Mouse (Mus musculus) forebrain, embryonic 12.5 days (tissue): ENCODE results near the gene Ldhc. TPM values are rescaled to one million over a fixed set of nuclear protein-coding genes. Genes with fewer than 3 reads are reported as not detected.

ENCODE experiments used
- ATAC-seq: fragments of 200-750 bp; cut with Nextera tagmentation; 2 replicates; pipeline ENCODE4 v1.8.0; 2017; ENCODE audit warnings: moderate TSS enrichment; ENCODE audit not compliant: low FRiP score
- H3K27ac ChIP-seq: fragments of 300-500 bp; sonication (generic); 2 replicates; pipeline ENCODE4 v1.5.1; 2016; ENCODE audit warnings: mild to moderate bottlenecking
- H3K27me3 ChIP-seq: fragments of 300-500 bp; sonication (generic); 2 replicates; pipeline ENCODE4 v1.6.1; 2016; ENCODE audit warnings: mild to moderate bottlenecking
- H3K36me3 ChIP-seq: fragments of 300-500 bp; sonication (generic); replicated peaks from 2 replicates; pipeline ENCODE4 v1.6.1; 2016; ENCODE audit warnings: mild to moderate bottlenecking
- H3K4me1 ChIP-seq: fragments of 300-500 bp; sonication (generic); 2 replicates; pipeline ENCODE4 v1.6.1; 2016
- H3K4me2 ChIP-seq: fragments of 300-500 bp; sonication (generic); 2 replicates; pipeline ENCODE4 v1.6.1; 2016; ENCODE audit warnings: mild to moderate bottlenecking, moderate library complexity
- H3K4me3 ChIP-seq: fragments of 300-500 bp; sonication (generic); replicated peaks from 2 replicates; pipeline ENCODE4 v1.5.1; 2016; ENCODE audit warnings: mild to moderate bottlenecking
- H3K9ac ChIP-seq: fragments of 300-500 bp; sonication (generic); 2 replicates; pipeline ENCODE4 v1.6.1; 2016; ENCODE audit warnings: mild to moderate bottlenecking
- H3K9me3 ChIP-seq: fragments of 300-500 bp; sonication (generic); 2 replicates; pipeline ENCODE4 v1.6.1; 2016
- WGBS: fragments of 180-500 bp; shearing (Covaris S2); methylation state at CpG from one replicate; pipeline ENCODE4 v1.1.7; 2016; 5-methylcytosine and 5-hydroxymethylcytosine counted together
- polyA plus RNA-seq: library from polyadenylated mRNA; unstranded; fragments of >200 nt; fragmentation: Nextera tagmentation; extraction: Ambion mirVana; gene quantifications from 2 replicates; pipeline ENCODE4 v1.2.1, GENCODE M21; 2016

Gene Ldhc
- polyA plus RNA-seq, 1 experiment from 2014 or later = not detected

DNA sequence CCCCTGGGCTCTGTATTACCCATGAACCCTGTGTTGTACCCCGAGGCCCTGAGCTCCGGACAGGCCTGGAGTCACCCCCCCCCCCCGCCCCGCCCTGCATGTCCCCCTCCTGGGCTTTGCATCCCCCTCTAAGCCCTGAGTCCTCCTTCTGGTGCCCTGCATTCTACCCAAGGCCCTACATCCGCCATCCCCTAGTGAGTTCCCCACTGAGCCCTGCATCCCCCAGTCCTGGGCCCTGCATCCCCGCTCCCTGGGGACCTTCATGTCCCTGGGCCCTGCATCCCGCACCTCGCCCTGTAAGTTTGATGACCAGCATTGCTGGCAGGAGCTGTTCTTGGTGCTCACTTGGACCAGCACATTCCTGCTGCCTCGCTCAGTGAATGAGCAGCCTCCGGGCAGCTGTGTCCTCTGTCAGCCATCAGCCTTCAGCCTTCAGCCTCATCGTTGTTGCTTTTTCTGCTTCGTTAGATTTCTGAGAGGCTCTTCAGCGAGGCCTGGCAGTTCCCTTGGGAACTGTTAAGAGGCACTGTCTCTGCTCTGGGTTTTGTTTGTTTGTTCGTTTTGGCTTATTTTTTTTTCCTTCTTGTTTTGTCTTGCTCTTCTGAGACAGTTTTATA, 25.9 kb upstream of the Ldhc start:
- ATAC-seq = 0 out of 2 replicates have a peak, but pooled peaks have one; percentile 20
- H3K27me3 ChIP-seq = peaks cover 3% of the 10 kb centered on the region; the same call in 1 of the 2 replicates
- peak overlapping the region; percentile 47; the same call in 1 of the 2 replicates for H3K9ac ChIP-seq
- no peak overlapping the region for H3K4me2 ChIP-seq
- H3K36me3 ChIP-seq = no peaks in the 10 kb centered on the region
- 30% methylated on average over 13 of the region's 14 CpGs for WGBS
- no peaks in the 10 kb centered on the region for H3K9me3 ChIP-seq
- no peak overlapping the region for H3K4me3 ChIP-seq
- peaks cover 25% of the 10 kb centered on the region for H3K4me1 ChIP-seq
- H3K27ac ChIP-seq = 0 out of 2 replicates have a peak overlapping the region, but pooled peaks have one; percentile 25

- Histone ChIP-seq H3K4me3 (no peak overlapping the region), H3K36me3 (no peaks in the 10 kb centered on the region), H3K9me3 (no peaks in the 10 kb centered on the region), H3K27me3 (peaks cover 10% of the 10 kb centered on the region), H3K4me1 (peaks cover 25% of the 10 kb centered on the region), H3K4me2 (no peak overlapping the region), H3K27ac (no peak overlapping the region), H3K9ac (no peak overlapping the region)
- 84% methylated on average over 5 of the region's 5 CpGs for WGBS
- ATAC-seq = no peak
Observed at GRCm38 (mm10) chr7:46836357-46836756, 24.6 kb upstream of the Ldhc start.

- Histone ChIP-seq H3K4me3 (no peak overlapping the region), H3K36me3 (no peaks in the 10 kb centered on the region), H3K9ac (no peak overlapping the region), H3K4me2 (no peak overlapping the region), H3K27ac (no peak overlapping the region), H3K27me3 (peaks cover 16% of the 10 kb centered on the region), H3K4me1 (peaks cover 25% of the 10 kb centered on the region), H3K9me3 (no peaks in the 10 kb centered on the region)
- 44% methylated on average over 5 of the region's 5 CpGs for WGBS
- no peak for ATAC-seq
Observed at GRCm38 (mm10) chr7:46837073-46837472, 23.9 kb upstream of the Ldhc start.

DNA sequence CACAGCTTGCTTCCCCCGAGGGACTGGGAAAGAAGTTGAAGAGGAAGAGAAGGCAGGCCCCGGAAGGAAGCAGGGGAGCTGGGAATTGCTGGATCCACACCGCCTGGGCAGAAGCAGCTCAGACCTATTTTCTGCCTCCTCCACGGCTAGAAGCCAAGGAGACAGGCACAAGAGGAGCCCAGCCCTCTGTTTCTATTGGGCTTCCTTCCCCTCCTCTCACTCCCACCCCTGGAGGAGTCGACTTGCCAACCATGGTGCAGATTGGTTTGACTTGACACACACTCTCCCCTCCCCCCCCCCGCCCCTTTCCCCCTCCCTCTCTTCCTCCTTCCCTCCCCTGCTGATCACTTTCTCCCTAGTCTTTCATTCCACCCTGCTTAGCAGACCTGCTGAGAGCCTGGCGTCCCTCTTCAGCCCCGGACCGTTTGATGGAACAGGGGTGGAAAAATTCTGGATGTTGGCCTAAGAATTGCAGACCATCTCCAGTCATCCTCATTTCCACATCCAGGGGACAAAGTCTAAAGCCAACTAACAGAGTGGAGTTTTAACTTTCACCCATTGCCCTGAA, 22.8 kb upstream of the Ldhc start:
- H3K27me3 ChIP-seq = peaks cover 16% of the 10 kb centered on the region
- ATAC-seq = no peak
- no peak overlapping the region for H3K9ac ChIP-seq
- H3K36me3 ChIP-seq = no peaks in the 10 kb centered on the region
- H3K4me1 ChIP-seq = peaks cover 25% of the 10 kb centered on the region
- no peak overlapping the region for H3K4me2 ChIP-seq
- H3K27ac ChIP-seq = no peak overlapping the region
- no peaks in the 10 kb centered on the region for H3K9me3 ChIP-seq
- H3K4me3 ChIP-seq = no peak overlapping the region
- WGBS = 5% methylated on average over 8 of the region's 9 CpGs

- Histone ChIP-seq H3K9ac (no peak overlapping the region), H3K36me3 (no peaks in the 10 kb centered on the region), H3K4me3 (no peak overlapping the region), H3K4me2 (peak overlapping the region; percentile 21; the same call in 1 of the 2 replicates), H3K27ac (no peak overlapping the region), H3K9me3 (no peaks in the 10 kb centered on the region), H3K27me3 (peaks cover 16% of the 10 kb centered on the region), H3K4me1 (peaks cover 25% of the 10 kb centered on the region)
- ATAC-seq = peak; percentile 50; the same call in 1 of the 2 replicates
- 11% methylated on average over 8 of the region's 8 CpGs for WGBS
Observed at GRCm38 (mm10) chr7:46838891-46839302, 22.1 kb upstream of the Ldhc start.

DNA sequence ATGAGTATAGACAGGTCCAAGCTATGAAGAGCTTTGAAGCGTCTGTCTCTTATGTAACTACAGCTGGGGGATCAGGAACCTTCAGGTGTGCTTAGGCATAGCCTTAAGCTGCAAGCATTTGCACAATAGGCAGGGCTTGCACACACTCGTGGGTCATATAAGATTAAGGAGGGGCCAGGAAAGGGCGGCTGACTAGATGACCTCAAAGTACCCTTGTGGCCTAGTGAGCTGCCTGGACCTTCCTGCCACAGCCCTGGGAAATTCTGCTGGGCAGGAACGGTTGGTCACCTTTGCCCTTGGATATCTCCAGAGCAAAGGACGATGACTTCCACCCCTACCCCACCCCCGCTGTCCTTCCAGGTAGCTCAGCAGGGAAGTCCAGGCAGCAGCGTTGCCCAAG, 21.6 kb upstream of the Ldhc start:
- Histone ChIP-seq H3K4me1 (peaks cover 25% of the 10 kb centered on the region), H3K27ac (no peak overlapping the region), H3K9me3 (no peaks in the 10 kb centered on the region), H3K27me3 (peaks cover 16% of the 10 kb centered on the region), H3K4me3 (no peak overlapping the region), H3K4me2 (no peak overlapping the region), H3K9ac (no peak overlapping the region), H3K36me3 (no peaks in the 10 kb centered on the region)
- no peak for ATAC-seq
- 35% methylated on average over 7 of the region's 7 CpGs for WGBS

DNA sequence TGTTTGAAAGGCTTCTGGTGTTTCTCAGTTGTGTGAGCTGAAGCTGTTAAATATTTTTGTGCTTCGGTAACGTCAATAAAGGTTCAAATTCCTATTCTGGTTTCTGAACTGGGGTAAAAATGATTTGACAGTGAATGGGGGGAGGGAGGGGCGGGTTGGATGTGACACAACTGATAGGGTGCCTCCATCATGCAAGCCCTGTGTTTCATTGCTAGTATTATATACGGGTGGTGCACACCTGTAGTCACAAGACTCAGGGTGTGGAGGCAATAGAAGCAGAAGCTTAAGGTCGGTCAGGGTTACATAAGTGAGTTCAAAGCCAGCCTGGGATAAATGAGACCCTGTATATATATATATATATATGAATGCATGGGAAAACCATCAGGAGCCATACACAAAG, 21.1 kb upstream of the Ldhc start:
- no peak overlapping the region for H3K27ac ChIP-seq
- 72% methylated on average over 5 of the region's 5 CpGs for WGBS
- no peaks in the 10 kb centered on the region for H3K9me3 ChIP-seq
- H3K36me3 ChIP-seq = no peaks in the 10 kb centered on the region
- H3K4me1 ChIP-seq = peaks cover 26% of the 10 kb centered on the region
- H3K27me3 ChIP-seq = peaks cover 16% of the 10 kb centered on the region
- H3K4me2 ChIP-seq = no peak overlapping the region
- ATAC-seq = no peak
- H3K4me3 ChIP-seq = no peak overlapping the region
- no peak overlapping the region for H3K9ac ChIP-seq

DNA sequence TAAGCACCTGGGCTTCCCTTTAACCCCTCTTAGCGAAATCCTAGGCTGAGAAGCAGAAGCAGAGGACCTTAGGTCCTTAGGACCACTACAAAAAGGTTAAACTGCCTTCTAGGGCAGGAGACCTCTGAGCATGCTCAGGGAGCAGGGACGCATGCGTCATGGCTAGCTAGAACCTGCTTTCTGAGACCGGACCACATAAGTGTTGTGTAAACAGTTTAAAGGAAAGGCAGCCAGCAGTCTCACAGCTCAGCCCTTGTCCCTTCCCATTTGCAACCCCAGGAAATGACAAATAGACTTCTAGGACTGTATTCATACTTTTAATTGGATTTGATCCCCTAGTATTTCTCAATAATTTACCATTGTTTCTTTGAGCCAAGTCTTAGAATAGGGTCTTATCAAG, 20.7 kb upstream of the Ldhc start:
- Histone ChIP-seq H3K9ac (no peak overlapping the region), H3K4me3 (no peak overlapping the region), H3K27ac (no peak overlapping the region), H3K9me3 (no peaks in the 10 kb centered on the region), H3K4me1 (peaks cover 26% of the 10 kb centered on the region), H3K27me3 (peaks cover 16% of the 10 kb centered on the region), H3K4me2 (no peak overlapping the region), H3K36me3 (no peaks in the 10 kb centered on the region)
- no peak for ATAC-seq
- WGBS = 55% methylated on average over 4 of the region's 4 CpGs

DNA sequence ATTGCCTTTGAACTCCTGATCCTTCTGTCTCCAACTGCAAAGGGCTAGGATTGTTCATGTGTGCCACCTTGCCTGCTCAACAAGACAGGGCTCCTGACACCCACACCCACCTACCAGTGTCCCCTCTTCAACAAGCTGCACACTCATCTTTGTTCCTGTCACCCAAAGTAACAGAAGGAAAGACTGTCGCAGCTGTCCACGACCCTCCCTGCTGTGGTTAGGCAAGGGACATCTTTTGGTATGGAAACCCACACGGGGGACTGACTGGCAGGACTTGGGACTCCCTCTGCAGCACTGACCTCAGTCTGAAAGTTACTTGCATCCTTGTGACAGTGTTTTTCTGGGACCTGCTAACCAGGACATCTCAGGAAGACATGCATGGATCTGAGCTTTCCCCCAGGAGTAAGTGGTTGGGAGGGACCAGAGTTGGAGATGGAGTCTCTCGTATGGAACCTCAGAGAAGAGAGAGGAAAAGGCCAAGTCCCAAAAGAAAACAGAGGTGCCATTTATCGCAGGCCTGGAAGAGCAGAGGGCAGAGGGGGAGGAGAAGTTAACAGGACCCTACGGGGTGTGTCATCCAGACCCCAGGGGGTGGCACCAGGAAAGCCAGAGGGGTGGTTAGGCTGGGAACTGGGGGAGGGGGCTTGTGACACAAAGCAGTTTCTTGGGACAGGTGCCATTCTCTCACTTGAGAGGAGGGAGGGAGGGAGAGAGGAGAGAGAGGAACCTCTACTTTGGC, 20.0 kb upstream of the Ldhc start, which contains the start of gene Ldha:
Gene Ldha (plus strand): TSS at position 689 of the 739 bp plus-strand sequence.
- 31% methylated on average over 6 of the region's 6 CpGs for WGBS
- Histone ChIP-seq H3K27ac (no peak within 1 kb of the TSS), H3K4me1 (peaks cover 25% of the 10 kb centered on the region), H3K4me3 (no peak within 1 kb of the TSS), H3K9ac (no peak within 1 kb of the TSS), H3K4me2 (no peak within 1 kb of the TSS), H3K27me3 (peaks cover 16% of the 10 kb centered on the region), H3K36me3 (no peaks in the 10 kb centered on the region), H3K9me3 (no peaks in the 10 kb centered on the region)
- ATAC-seq = no peak

- no peaks in the 10 kb centered on the region for H3K9me3 ChIP-seq
- no peaks in the 10 kb centered on the region for H3K36me3 ChIP-seq
- no peak overlapping the region for H3K9ac ChIP-seq
- ATAC-seq = no peak
- peaks cover 32% of the 10 kb centered on the region for H3K4me1 ChIP-seq
- 33% methylated on average over 5 of the region's 5 CpGs for WGBS
- no peak overlapping the region for H3K27ac ChIP-seq
- H3K4me3 ChIP-seq = no peak overlapping the region
- peaks cover 16% of the 10 kb centered on the region for H3K27me3 ChIP-seq
- no peak overlapping the region for H3K4me2 ChIP-seq
Observed at GRCm38 (mm10) chr7:46842278-46842677, 18.7 kb upstream of the Ldhc start.

GRCm38 (mm10) chr7:46843576-46843975, 17.4 kb upstream of the Ldhc start:
- Histone ChIP-seq H3K27me3 (peaks cover 16% of the 10 kb centered on the region), H3K36me3 (peaks cover 3% of the 10 kb centered on the region), H3K4me2 (no peak overlapping the region), H3K4me3 (no peak overlapping the region), H3K4me1 (peaks cover 27% of the 10 kb centered on the region), H3K27ac (no peak overlapping the region), H3K9ac (no peak overlapping the region), H3K9me3 (no peaks in the 10 kb centered on the region)
- WGBS = 84% methylated on average over 4 of the region's 4 CpGs
- ATAC-seq = no peak

DNA sequence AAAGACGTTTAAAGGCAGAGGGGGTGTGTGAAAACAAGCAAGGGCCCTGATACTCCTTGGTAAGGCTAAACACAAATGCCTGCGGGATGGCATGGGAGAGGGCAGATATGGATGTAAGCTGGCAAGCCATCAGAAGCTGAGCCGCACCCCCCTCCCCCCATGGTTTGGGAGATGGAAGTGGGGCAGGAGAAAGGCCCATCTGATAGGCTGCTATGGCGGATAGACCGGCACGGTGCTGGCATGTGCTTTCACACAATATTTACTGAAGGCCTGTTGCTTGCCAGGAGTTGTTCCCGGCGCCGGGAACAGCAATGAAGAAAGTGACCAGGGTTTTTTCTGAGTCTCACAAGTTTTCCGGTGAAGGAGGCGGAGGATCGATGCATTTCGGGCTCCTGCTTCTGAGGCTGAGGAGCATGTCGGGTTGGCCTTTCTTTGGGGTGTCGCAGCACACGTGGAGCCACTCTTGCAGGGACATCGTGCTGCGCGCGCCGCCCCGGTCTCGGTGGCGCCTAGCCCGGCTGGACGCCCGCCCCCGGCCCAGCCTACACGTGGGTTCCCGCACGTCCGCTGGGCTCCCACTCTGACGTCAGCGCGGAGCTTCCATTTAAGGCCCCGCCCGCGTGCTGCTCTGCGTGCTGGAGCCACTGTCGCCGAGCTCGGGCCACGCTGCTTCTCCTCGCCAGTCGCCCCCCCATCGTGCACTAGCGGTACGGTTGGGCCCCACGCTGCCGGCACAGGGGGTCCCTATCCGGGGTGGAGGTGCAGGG, 15.6 kb upstream of the Ldhc start:
- H3K9ac ChIP-seq = peak overlapping the region; percentile 92
- peaks cover 20% of the 10 kb centered on the region for H3K36me3 ChIP-seq
- under 1% methylated on average over 51 of the region's 51 CpGs for WGBS
- peaks cover 13% of the 10 kb centered on the region for H3K27me3 ChIP-seq
- peaks cover 18% of the 10 kb centered on the region for H3K4me1 ChIP-seq
- peak; percentile 93 for ATAC-seq
- H3K4me3 ChIP-seq = peak overlapping the region; percentile 79
- H3K27ac ChIP-seq = peak overlapping the region; percentile 89
- H3K9me3 ChIP-seq = no peaks in the 10 kb centered on the region
- H3K4me2 ChIP-seq = peak overlapping the region; percentile 90
